Mouse (Mus musculus): Measurements from ENCODE around the gene Gm49325.

- TF ChIP-seq CTCF (IDR thresholded peaks at IDR 0.05; ENCODE audit: low read depth) (no peak), EP300 (IDR thresholded peaks at IDR 0.05; ENCODE audit: low read depth) (no peak)
These were observed 44.5 kb upstream of the Gm49325 start for GRCm38 (mm10) chr10:77561508-77561907.
